Mouse (Mus musculus): ENCODE measurements around the gene Yod1. TPM values are rescaled to one million over a fixed set of nuclear protein-coding genes. Genes with fewer than 3 reads are reported as not detected.
A peak's percentile ranks its signal among the peaks of the same experiment; 100 is the strongest.

Gene Yod1
- polyA plus RNA-seq, 1 experiment from 2014 or later = 42.2 TPM

DNA sequence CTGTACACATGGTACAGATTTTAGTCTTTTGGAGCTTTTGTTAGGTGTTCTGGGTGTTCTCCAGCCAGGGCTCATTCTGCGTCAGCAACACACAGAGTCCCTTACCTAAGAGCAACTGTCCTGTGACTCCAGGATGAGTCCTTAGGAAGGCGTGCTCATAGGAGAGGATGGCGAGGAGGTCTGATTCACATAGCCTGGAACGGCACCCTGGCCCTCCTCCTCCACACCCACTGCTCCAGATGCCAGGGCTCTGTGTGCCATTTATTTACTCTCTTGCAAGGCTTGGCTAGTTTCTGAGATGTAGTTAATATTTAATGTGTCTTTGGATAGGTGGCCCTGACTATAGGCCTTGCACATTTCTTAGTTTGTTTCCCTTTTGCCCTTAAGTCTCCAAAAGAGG, 16.5 kb downstream of the Yod1 start:
- 66% methylated on average over 4 of the region's 4 CpGs for WGBS (ENCODE audit: insufficient replicate concordance)
- peak overlapping the region; percentile 49 for H3K9ac ChIP-seq
- peak overlapping the region; percentile 80 for H3K4me2 ChIP-seq
- peak overlapping the region; percentile 89 for H3K27ac ChIP-seq (replicated peaks)
- peaks cover 90% of the 10 kb centered on the region for H3K4me1 ChIP-seq (replicated peaks)
- peak overlapping the region; percentile 64 for H3K4me3 ChIP-seq (replicated peaks)
- H3K9me3 ChIP-seq (replicated peaks) = no peaks in the 10 kb centered on the region
- peaks cover 15% of the 10 kb centered on the region for H3K36me3 ChIP-seq (replicated peaks)
- H3K27me3 ChIP-seq = no peaks in the 10 kb centered on the region
- no peak for ATAC-seq (ENCODE audit: insufficient read depth)

DNA sequence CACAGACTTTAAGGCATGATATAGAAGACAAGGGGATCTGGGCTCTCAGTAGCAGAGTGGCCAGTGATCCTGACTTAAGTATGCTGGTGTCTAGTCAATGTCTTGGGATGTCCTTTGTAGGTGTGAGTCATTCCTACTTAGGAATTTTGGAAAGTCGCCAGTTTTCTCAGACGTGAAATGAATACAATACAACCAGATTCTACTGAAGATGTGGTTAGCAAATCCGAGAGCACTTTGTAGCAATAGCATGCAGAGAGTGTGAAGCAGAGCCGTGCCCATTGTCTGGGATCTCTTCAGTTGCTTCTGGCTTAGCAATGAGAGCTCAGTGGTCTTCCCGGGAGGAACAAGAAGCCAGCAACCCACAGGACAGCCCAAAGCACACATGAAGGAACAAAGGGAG, 17.3 kb downstream of the Yod1 start:
- Histone ChIP-seq H3K27ac (replicated peaks) (peak overlapping the region; percentile 89), H3K4me1 (replicated peaks) (peaks cover 96% of the 10 kb centered on the region), H3K9me3 (replicated peaks) (no peaks in the 10 kb centered on the region), H3K4me3 (replicated peaks) (peak overlapping the region; percentile 64), H3K27me3 (no peaks in the 10 kb centered on the region), H3K36me3 (replicated peaks) (peaks cover 17% of the 10 kb centered on the region), H3K9ac (0 out of 2 replicates have a peak overlapping the region, but pooled peaks have one; percentile 10), H3K4me2 (peak overlapping the region; percentile 80)
- 72% methylated on average over 5 of the region's 5 CpGs for WGBS (ENCODE audit: insufficient replicate concordance)
- ATAC-seq (ENCODE audit: insufficient read depth) = no peak

DNA sequence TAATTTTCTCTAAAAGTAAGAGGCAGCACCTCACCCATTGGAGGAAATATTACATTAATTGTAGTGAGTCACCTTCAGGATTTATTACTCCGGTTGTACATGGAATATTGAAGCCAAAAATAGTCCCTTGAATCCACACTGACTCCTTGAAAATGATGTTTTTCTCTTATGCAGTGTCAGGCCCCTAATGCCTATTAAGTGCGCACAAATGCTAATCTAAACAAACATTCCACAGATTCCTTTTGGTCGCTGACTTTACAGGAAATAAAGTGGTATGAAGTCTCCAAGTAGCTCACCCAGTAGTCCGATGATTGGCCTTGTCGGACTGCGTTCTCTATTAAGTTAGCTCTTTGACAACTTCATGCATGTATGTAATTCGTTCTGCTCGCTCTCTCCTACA, 17.7 kb downstream of the Yod1 start:
- 0 out of 2 replicates have a peak overlapping the region, but pooled peaks have one; percentile 64 for H3K4me3 ChIP-seq (replicated peaks)
- ATAC-seq (ENCODE audit: insufficient read depth) = no peak
- peak overlapping the region; percentile 80 for H3K4me2 ChIP-seq
- peak overlapping the region; percentile 89; the same call in 1 of the 2 replicates for H3K27ac ChIP-seq (replicated peaks)
- no peaks in the 10 kb centered on the region for H3K27me3 ChIP-seq
- H3K9me3 ChIP-seq (replicated peaks) = no peaks in the 10 kb centered on the region
- peaks cover 17% of the 10 kb centered on the region for H3K36me3 ChIP-seq (replicated peaks)
- H3K4me1 ChIP-seq (replicated peaks) = peaks cover 96% of the 10 kb centered on the region
- 0 out of 2 replicates have a peak overlapping the region, but pooled peaks have one; percentile 10 for H3K9ac ChIP-seq
- 82% methylated on average over 8 of the region's 8 CpGs for WGBS (ENCODE audit: insufficient replicate concordance)

DNA sequence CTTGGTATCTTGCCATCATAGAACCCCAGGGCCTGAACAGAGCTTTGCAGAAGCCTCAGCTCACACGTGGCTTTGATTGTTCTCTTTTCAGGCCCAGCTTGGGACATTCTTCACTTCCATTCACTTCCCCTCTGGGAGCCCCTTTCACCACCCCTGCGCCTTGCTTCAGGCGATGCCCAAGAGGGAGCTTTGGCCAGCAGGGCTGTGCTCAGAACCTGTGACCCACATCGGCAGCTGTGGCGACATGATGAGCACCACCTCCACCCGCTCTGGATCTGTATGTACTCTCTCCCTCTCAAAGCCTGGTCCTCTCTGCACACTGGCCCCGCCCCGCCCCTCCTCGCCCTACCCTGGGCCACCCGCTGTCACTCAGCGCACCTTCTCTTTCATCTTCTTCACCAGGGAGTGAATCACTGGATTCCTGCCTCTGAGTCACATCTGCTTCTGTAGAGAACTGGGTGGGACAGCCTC, 20.3 kb downstream of the Yod1 start:
- no peak overlapping the region for H3K9ac ChIP-seq
- H3K27ac ChIP-seq (replicated peaks) = peak overlapping the region; percentile 99
- no peaks in the 10 kb centered on the region for H3K9me3 ChIP-seq (replicated peaks)
- peaks cover 96% of the 10 kb centered on the region for H3K4me1 ChIP-seq (replicated peaks)
- H3K27me3 ChIP-seq = no peaks in the 10 kb centered on the region
- H3K4me3 ChIP-seq (replicated peaks) = no peak overlapping the region
- ATAC-seq (ENCODE audit: insufficient read depth) = no peak
- peak overlapping the region; percentile 79 for H3K4me2 ChIP-seq
- peaks cover 19% of the 10 kb centered on the region for H3K36me3 ChIP-seq (replicated peaks)
- WGBS (ENCODE audit: insufficient replicate concordance) = 53% methylated on average over 11 of the region's 11 CpGs

DNA sequence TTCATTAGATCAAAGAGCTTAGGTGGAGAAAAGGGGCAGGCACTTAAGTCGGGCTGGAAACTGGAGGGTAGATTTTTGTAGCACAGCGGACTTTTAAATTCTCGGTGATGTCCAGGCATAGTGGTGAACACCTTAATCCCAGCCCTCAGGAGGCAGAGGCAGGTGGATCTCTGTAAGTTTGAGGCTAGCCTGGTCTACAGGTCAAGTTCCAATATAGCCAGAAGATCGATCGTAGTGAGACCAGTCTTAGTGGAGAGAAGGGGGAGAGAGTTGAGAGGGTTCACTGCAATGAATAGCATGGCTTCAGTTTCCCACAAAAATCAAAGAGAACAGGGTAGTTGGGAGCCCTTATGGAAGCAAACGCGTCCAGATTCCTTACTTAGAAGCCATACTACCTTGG, 20.8 kb downstream of the Yod1 start:
- H3K36me3 ChIP-seq (replicated peaks) = peaks cover 24% of the 10 kb centered on the region
- 88% methylated on average over 7 of the region's 7 CpGs for WGBS (ENCODE audit: insufficient replicate concordance)
- peak overlapping the region; percentile 99 for H3K27ac ChIP-seq (replicated peaks)
- H3K9ac ChIP-seq = no peak overlapping the region
- no peaks in the 10 kb centered on the region for H3K27me3 ChIP-seq
- H3K4me3 ChIP-seq (replicated peaks) = no peak overlapping the region
- H3K4me2 ChIP-seq = peak overlapping the region; percentile 79
- ATAC-seq (ENCODE audit: insufficient read depth) = no peak
- no peaks in the 10 kb centered on the region for H3K9me3 ChIP-seq (replicated peaks)
- H3K4me1 ChIP-seq (replicated peaks) = peaks cover 96% of the 10 kb centered on the region

DNA sequence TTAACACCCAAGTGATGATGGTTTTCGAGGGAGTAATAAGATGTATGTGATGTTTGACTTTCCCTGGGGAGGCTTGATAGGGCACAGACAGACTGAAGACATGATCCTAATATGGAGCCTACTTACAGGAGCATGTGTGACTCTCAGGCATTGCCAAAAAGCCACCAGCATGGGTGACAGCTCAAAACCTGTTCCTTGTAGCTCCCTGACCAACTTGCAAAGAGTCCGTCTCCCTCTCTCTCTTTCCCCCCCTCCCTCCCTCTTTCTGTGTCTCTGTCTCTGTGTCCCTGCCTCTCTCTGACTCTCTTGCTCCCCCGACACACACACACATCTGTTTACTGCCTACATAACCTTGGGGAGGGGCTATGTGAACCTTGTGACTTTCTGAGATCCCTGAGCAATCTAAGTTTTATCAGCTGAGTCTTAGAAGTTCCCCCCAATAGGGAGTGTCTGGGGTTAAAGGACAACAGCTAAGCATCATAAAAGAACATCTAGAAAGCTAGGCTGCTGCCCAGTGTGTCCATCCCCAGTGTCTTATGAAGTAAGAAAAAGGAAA, 21.5 kb downstream of the Yod1 start:
- H3K27ac ChIP-seq (replicated peaks) = peak overlapping the region; percentile 99
- peak overlapping the region; percentile 19; the same call in 1 of the 2 replicates for H3K9ac ChIP-seq
- peak overlapping the region; percentile 60 for H3K4me3 ChIP-seq (replicated peaks)
- 61% methylated on average over 3 of the region's 3 CpGs for WGBS (ENCODE audit: insufficient replicate concordance)
- H3K36me3 ChIP-seq (replicated peaks) = peaks cover 31% of the 10 kb centered on the region
- H3K4me2 ChIP-seq = peak overlapping the region; percentile 79
- H3K9me3 ChIP-seq (replicated peaks) = no peaks in the 10 kb centered on the region
- peaks cover 96% of the 10 kb centered on the region for H3K4me1 ChIP-seq (replicated peaks)
- ATAC-seq (ENCODE audit: insufficient read depth) = no peak
- H3K27me3 ChIP-seq = no peaks in the 10 kb centered on the region

GRCm38 (mm10) chr1:130739636-130740035, 22.5 kb downstream of the Yod1 start:
- Histone ChIP-seq H3K27ac (replicated peaks) (peak overlapping the region; percentile 99), H3K27me3 (no peaks in the 10 kb centered on the region), H3K4me3 (replicated peaks) (peak overlapping the region; percentile 60), H3K9me3 (replicated peaks) (no peaks in the 10 kb centered on the region), H3K4me2 (peak overlapping the region; percentile 79), H3K36me3 (replicated peaks) (peaks cover 33% of the 10 kb centered on the region), H3K9ac (peak overlapping the region; percentile 79; the same call in 1 of the 2 replicates), H3K4me1 (replicated peaks) (peaks cover 96% of the 10 kb centered on the region)
- no peak for ATAC-seq (ENCODE audit: insufficient read depth)
- WGBS (ENCODE audit: insufficient replicate concordance) = 27% methylated on average over 3 of the region's 3 CpGs

GRCm38 (mm10) chr1:130740227-130740648, 23.1 kb downstream of the Yod1 start:
- H3K36me3 ChIP-seq (replicated peaks) = peaks cover 33% of the 10 kb centered on the region
- peak overlapping the region; percentile 79 for H3K4me2 ChIP-seq
- peaks cover 96% of the 10 kb centered on the region for H3K4me1 ChIP-seq (replicated peaks)
- H3K27ac ChIP-seq (replicated peaks) = peak overlapping the region; percentile 99
- peak overlapping the region; percentile 79 for H3K9ac ChIP-seq
- ATAC-seq (ENCODE audit: insufficient read depth) = no peak
- no peaks in the 10 kb centered on the region for H3K9me3 ChIP-seq (replicated peaks)
- H3K4me3 ChIP-seq (replicated peaks) = peak overlapping the region; percentile 60
- WGBS (ENCODE audit: insufficient replicate concordance) = 31% methylated on average over 4 of the region's 4 CpGs
- no peaks in the 10 kb centered on the region for H3K27me3 ChIP-seq

DNA sequence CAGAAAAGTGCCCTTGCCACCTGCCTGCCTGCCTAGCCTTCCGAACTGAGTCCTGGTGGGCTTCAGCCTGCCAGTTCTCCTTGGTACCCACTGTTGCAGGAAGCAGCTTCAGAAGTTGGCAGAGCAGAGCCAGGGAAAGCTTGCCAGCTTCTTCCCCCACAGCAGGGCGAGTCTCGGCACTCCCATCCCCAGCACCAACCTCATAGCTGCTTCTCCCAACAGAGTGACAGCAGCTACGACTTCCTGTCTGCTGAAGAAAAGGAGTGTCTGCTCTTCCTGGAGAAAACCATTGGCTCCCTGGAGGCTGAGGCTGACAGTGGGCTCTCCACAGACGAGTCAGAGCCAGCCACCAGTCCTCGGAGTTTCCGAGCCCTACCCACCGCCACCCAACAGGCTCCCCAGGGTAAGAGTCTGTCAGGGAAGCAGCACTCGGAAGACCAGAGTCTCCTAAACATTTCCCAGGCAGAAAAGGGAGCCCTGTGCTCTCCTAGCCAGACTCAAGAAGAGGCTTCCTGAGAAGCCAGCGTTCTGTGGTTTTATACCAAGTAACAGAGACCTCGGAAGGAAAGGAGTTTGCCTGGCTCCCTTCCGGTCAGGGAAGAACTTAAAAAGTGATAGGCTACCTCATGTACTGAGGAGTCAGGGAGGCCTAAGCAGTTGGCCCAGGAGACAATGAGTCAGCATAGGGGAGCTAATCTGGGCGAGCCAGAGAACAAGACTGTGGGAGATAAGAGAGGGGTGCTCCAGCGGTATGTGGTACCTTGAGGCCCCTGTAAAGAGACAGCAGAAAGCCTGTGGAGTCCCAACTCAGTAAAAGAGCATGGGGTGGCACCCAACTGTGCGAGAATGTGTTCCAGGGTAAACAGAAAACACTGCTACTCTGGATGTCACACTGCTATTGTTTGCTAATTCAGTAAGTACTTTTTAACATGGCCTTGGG, 23.9 kb downstream of the Yod1 start:
- H3K4me2 ChIP-seq = peak overlapping the region; percentile 79
- 13% methylated on average over 15 of the region's 15 CpGs for WGBS (ENCODE audit: insufficient replicate concordance)
- ATAC-seq (ENCODE audit: insufficient read depth) = peak; percentile 98

DNA sequence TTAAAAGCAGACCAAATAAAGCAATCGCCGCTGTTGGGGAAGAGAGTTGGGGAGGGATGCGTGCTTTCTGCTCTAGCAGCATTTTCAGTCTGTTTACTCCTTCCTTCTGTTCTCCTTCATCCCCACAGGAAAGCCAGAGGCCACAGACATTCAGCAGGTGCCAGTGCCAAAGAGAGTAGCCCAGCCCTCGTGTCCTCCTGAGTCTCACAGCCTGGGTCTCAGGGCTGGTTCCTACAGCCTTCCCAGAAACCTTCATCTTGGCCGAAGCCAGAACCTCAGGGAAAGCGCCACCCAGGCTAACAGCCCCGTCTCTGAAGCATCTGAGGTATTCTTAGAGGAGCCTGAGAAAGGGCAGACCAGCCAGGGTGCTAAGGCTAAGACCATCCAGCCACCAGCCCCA, 25.1 kb downstream of the Yod1 start:
- 72% methylated on average over 7 of the region's 7 CpGs for WGBS (ENCODE audit: insufficient replicate concordance)
- peaks cover 97% of the 10 kb centered on the region for H3K4me1 ChIP-seq (replicated peaks)
- peak overlapping the region; percentile 58 for H3K9ac ChIP-seq
- no peaks in the 10 kb centered on the region for H3K9me3 ChIP-seq (replicated peaks)
- H3K27me3 ChIP-seq = no peaks in the 10 kb centered on the region
- no peak for ATAC-seq (ENCODE audit: insufficient read depth)
- peak overlapping the region; percentile 99 for H3K27ac ChIP-seq (replicated peaks)
- peaks cover 30% of the 10 kb centered on the region for H3K36me3 ChIP-seq (replicated peaks)
- H3K4me3 ChIP-seq (replicated peaks) = no peak overlapping the region
- H3K4me2 ChIP-seq = peak overlapping the region; percentile 79

More for the DNA sequence above, 23.9 kb downstream of the Yod1 start:
- Histone ChIP-seq H3K4me1 (replicated peaks) (peaks cover 96% of the 10 kb centered on the region), H3K9ac (peak overlapping the region; percentile 79), H3K27ac (replicated peaks) (peak overlapping the region; percentile 99), H3K36me3 (replicated peaks) (peaks cover 33% of the 10 kb centered on the region), H3K4me3 (replicated peaks) (peak overlapping the region; percentile 60), H3K9me3 (replicated peaks) (no peaks in the 10 kb centered on the region), H3K27me3 (no peaks in the 10 kb centered on the region)

DNA sequence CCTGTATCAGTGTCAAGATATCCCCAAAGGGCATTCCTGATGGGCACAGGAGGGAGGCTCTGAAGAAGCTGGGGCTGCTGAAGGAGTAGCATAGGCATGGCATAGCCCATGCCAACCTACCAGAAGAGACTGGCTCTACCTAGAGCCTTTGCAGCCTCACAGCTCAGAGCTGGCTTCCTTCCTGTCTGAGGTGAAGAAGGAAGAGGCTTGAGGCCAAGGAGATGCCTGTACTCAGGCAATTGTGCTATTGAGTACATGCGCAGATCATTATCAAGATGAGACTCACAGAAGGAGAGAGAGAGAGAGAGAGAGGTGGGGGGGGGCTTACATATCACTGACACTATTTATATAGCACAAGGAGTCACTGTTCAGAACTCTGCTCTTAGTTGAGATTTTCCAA, 26.6 kb downstream of the Yod1 start:
- H3K27ac ChIP-seq (replicated peaks) = peak overlapping the region; percentile 99
- H3K4me2 ChIP-seq = peak overlapping the region; percentile 43
- WGBS (ENCODE audit: insufficient replicate concordance) = 38% methylated on average over 1 of the region's 1 CpGs
- H3K9me3 ChIP-seq (replicated peaks) = no peaks in the 10 kb centered on the region
- peak overlapping the region; percentile 41 for H3K9ac ChIP-seq
- no peak for ATAC-seq (ENCODE audit: insufficient read depth)
- no peaks in the 10 kb centered on the region for H3K27me3 ChIP-seq
- H3K4me1 ChIP-seq (replicated peaks) = peaks cover 86% of the 10 kb centered on the region
- no peak overlapping the region for H3K4me3 ChIP-seq (replicated peaks)
- H3K36me3 ChIP-seq (replicated peaks) = peaks cover 17% of the 10 kb centered on the region
